In genomic region chr17:54191526-54192230, GRCm38 (mm10) we compare ENCODE assay signal across 7 mouse cellular contexts.
DNase-seq lines count a peak whose midpoint lies in the region; ATAC-seq lines count a peak whose summit lies in the region.

No protein-coding gene starts in this region.

- H3K4me3 ChIP-seq in embryonic facial prominence, embryonic 12.5 days = no peak overlapping the region
- H3K4me3 ChIP-seq in hindbrain, embryonic 14.5 days (replicated peaks; ENCODE audit: low read length) = no peak overlapping the region
- no peak overlapping the region for H3K4me3 ChIP-seq in midbrain, embryonic 12.5 days

- H3K27me3 ChIP-seq in embryonic facial prominence, embryonic 12.5 days = no peaks in the 10 kb centered on the region
- H3K27me3 ChIP-seq in hindbrain, embryonic 14.5 days (ENCODE audit: control insufficient read depth, insufficient read depth, low read length) = no peaks in the 10 kb centered on the region
- no peaks in the 10 kb centered on the region for H3K27me3 ChIP-seq in midbrain, embryonic 12.5 days

- 58% methylated on average over 5 of the region's 5 CpGs for WGBS in embryonic facial prominence, embryonic 12.5 days
- 38% methylated on average over 5 of the region's 5 CpGs for WGBS in hindbrain, embryonic 14.5 days
- WGBS in midbrain, embryonic 12.5 days = 55% methylated on average over 5 of the region's 5 CpGs

- 0 out of 2 replicates have a peak, but pooled peaks cover 3% of the 10 kb centered on the region for H3K4me1 ChIP-seq in embryonic facial prominence, embryonic 12.5 days
- H3K4me1 ChIP-seq in hindbrain, embryonic 14.5 days (replicated peaks; ENCODE audit: control insufficient read depth, insufficient read depth, low read length) = peaks cover 5% of the 10 kb centered on the region; the same call in 1 of the 2 replicates
- H3K4me1 ChIP-seq in midbrain, embryonic 12.5 days = no peaks in the 10 kb centered on the region

- H3K36me3 ChIP-seq in embryonic facial prominence, embryonic 12.5 days = no peaks in the 10 kb centered on the region
- H3K36me3 ChIP-seq in hindbrain, embryonic 14.5 days (replicated peaks; ENCODE audit: control insufficient read depth, insufficient read depth) = no peaks in the 10 kb centered on the region
- no peaks in the 10 kb centered on the region for H3K36me3 ChIP-seq in midbrain, embryonic 12.5 days

- no peaks in the 10 kb centered on the region for H3K9me3 ChIP-seq in embryonic facial prominence, embryonic 12.5 days
- H3K9me3 ChIP-seq in hindbrain, embryonic 14.5 days (ENCODE audit: control insufficient read depth, low read length) = no peaks in the 10 kb centered on the region
- no peaks in the 10 kb centered on the region for H3K9me3 ChIP-seq in midbrain, embryonic 12.5 days

- H3K9ac ChIP-seq in embryonic facial prominence, embryonic 12.5 days = no peak overlapping the region
- H3K9ac ChIP-seq in hindbrain, embryonic 14.5 days = no peak overlapping the region
- H3K9ac ChIP-seq in midbrain, embryonic 12.5 days (replicated peaks) = no peak overlapping the region

- intact Hi-C loops in heart, postnatal 36 days (cut with DNase I) = no loop called here

- no peak overlapping the region for H3K27ac ChIP-seq in embryonic facial prominence, embryonic 12.5 days
- no peak overlapping the region for H3K27ac ChIP-seq in hindbrain, embryonic 14.5 days
- no peak overlapping the region for H3K27ac ChIP-seq in midbrain, embryonic 12.5 days (replicated peaks)

- DNase-seq in kidney, adult 18-20 months = peak; percentile 6
- DNase-seq in kidney, adult 11 months = no peak
- peak; percentile 66 for DNase-seq in hindbrain, embryonic 14.5 days (ENCODE audit: low spot score)
- no peak for DNase-seq in thymus, postnatal 0 days (ENCODE audit: low spot score)
- no peak for DNase-seq in heart, postnatal 36 days

- peak; percentile 87 for ATAC-seq in embryonic facial prominence, embryonic 12.5 days (ENCODE audit: insufficient number of reproducible peaks, insufficient read depth, low FRiP score, low TSS enrichment)
- ATAC-seq in hindbrain, embryonic 14.5 days (ENCODE audit: low FRiP score) = peak; percentile 94
- ATAC-seq in midbrain, embryonic 12.5 days (ENCODE audit: low FRiP score, low read depth) = peak; percentile 75

- no peak overlapping the region for H3K4me2 ChIP-seq in embryonic facial prominence, embryonic 12.5 days (replicated peaks)
- H3K4me2 ChIP-seq in hindbrain, embryonic 14.5 days (replicated peaks) = no peak overlapping the region
- no peak overlapping the region for H3K4me2 ChIP-seq in midbrain, embryonic 12.5 days (replicated peaks)

Comparison
In these comparisons a context has a peak if more than half of its experiments do, and no peak if none do; other contexts are left out.
1. DNase-seq: peak in kidney, adult 18-20 months (single experiment) and hindbrain, embryonic 14.5 days (single experiment); none in kidney, adult 11 months (single experiment), thymus, postnatal 0 days (single experiment) and heart, postnatal 36 days (0 of 2).
2. Peak in every context shown above with its lines, with median percentiles within 50 percentile points of each other: ATAC-seq.